Mouse (Mus musculus): ENCODE data around the gene Gpr82.

- no peak for TF ChIP-seq CTCF (IDR thresholded peaks at IDR 0.05; ENCODE audit: low read depth)
- TF ChIP-seq EP300 (optimal IDR thresholded peaks at IDR 0.05) = no peak
Observed at GRCm38 (mm10) chrX:13636398-13636797, 24.8 kb upstream of the Gpr82 start.
